Mouse (Mus musculus): ENCODE data around the gene Pmel.

DNA sequence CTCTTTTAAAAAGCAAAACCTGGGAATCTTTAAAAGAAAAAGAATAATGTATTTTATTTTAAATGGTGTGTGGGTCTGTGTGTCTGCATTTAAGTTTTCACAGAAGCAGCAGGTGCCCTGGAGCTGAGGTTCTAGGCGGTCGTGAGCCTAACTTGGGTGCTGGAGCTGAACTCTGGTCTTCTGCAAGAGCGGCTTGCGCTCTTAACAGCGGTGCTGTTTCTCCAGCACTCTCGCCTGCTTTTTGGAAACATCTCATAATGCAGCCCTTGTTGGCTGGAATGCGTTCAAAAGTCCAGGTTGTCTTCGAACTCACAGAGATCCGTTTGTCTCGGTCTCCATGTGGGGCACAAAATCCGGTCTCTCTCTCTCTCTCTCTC lies 1.3 kb downstream of the Pmel start:
- TF ChIP-seq CTCF (IDR thresholded peaks at IDR 0.05; ENCODE audit: borderline replicate concordance, control insufficient read depth, extremely low read depth, insufficient read depth, low read length, poor library complexity), result no peak
- no peak for TF ChIP-seq POLR2A (IDR thresholded peaks at IDR 0.05; ENCODE audit: control insufficient read depth, extremely low read depth, insufficient read depth, low read length, poor library complexity)

All from thymus, adult 2 months (tissue).